8 mouse cellular contexts compared by ENCODE assay signal in the genomic region with DNA sequence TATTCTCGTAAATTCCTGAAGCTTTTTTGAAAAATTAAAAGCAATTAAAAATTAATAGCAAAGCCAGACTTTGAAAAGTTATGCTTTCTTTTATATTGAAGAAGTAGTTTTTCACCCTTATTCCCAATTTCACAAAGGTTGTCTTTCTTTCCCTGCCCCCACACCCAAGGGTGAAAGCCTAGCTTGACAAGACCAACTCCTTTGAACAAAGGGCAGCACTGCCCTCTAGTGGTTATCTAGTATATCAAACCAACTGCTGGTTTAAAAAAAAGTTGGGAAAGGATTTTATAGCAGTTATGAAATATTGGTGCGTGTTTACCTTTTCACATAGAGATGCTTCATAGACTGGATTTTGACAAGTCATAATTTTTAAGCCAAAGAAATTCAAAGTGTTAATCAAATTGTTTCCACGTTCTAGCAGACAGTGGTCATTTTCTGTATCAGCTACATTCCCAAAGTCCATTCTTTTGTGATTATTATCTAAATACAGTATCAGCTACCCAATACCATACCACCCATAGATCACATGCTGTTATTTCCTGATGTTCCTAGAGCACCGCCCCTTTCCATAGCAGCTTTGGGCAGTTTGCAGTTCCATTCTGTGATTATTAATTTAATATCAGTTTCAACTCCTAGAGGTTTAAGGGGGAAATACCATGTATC. TPM values are rescaled to one million over a fixed set of nuclear protein-coding genes. Genes with fewer than 3 reads are reported as not detected.
DNase-seq lines count a peak whose midpoint lies in the region; ATAC-seq and TF ChIP-seq lines count a peak whose summit lies in the region.

No protein-coding gene starts in this region.

- H3K27ac ChIP-seq in liver, adult 2 months (replicated peaks; ENCODE audit: insufficient read depth, low read depth, low read length): no peak overlapping the region
- H3K27ac ChIP-seq in liver, embryonic 12.5 days: no peak overlapping the region

- H3K9me3 ChIP-seq in liver, embryonic 12.5 days (replicated peaks): no peaks in the 10 kb centered on the region

- DNase-seq in liver, adult 2 months (ENCODE audit: extremely low read depth, low read depth, low spot score): peak; percentile 59
- DNase-seq in adrenal gland, adult 2 months: peak; percentile 38
- peak; percentile 87 for DNase-seq in embryo, embryonic 10 days (ENCODE audit: low spot score)
- DNase-seq in heart, postnatal 4 days: peak; percentile 67
- peak; percentile 67 to 74 for DNase-seq in left cerebral cortex, postnatal 14 days (ENCODE audit: low spot score in 2 of 2)
- DNase-seq in neural tube, embryonic 10.5 days (ENCODE audit: extremely low spot score, low spot score): peak; percentile 35

- no peak overlapping the region for H3K9ac ChIP-seq in liver, adult 2 months (ENCODE audit: low read depth, low read length)
- H3K9ac ChIP-seq in liver, embryonic 12.5 days: no peak overlapping the region

- no peak for TF ChIP-seq POLR2A in liver, adult 2 months (IDR thresholded peaks at IDR 0.05; ENCODE audit: extremely low read depth, insufficient read depth, low read length)

- TF ChIP-seq CTCF in liver, adult 2 months (IDR thresholded peaks at IDR 0.05; ENCODE audit: low read depth, low read length): peak; percentile 17; the same call in 1 of the 2 replicates

- WGBS in liver, adult 2 months: 38% methylated on average over 4 of the region's 4 CpGs
- WGBS in liver, embryonic 12.5 days (ENCODE audit: insufficient replicate concordance): 30% methylated on average over 4 of the region's 4 CpGs

- no peaks in the 10 kb centered on the region for H3K4me1 ChIP-seq in liver, adult 2 months (ENCODE audit: control insufficient read depth, insufficient read depth, low read length)
- no peaks in the 10 kb centered on the region for H3K4me1 ChIP-seq in liver, embryonic 12.5 days

- H3K36me3 ChIP-seq in liver, adult 2 months (ENCODE audit: control insufficient read depth, insufficient read depth, low read length): no peaks in the 10 kb centered on the region
- no peaks in the 10 kb centered on the region for H3K36me3 ChIP-seq in liver, embryonic 12.5 days

- H3K27me3 ChIP-seq in liver, adult 2 months (ENCODE audit: control insufficient read depth, insufficient read depth, low read length): no peaks in the 10 kb centered on the region
- no peaks in the 10 kb centered on the region for H3K27me3 ChIP-seq in liver, embryonic 12.5 days (replicated peaks)

- no peaks in the 10 kb centered on the region for H3K79me2 ChIP-seq in liver, adult 2 months (ENCODE audit: control insufficient read depth, insufficient read depth, low read length)

- no peak overlapping the region for H3K4me2 ChIP-seq in liver, embryonic 12.5 days

- no peak for ATAC-seq in liver, embryonic 12.5 days
- ATAC-seq in erythroid progenitor cell, adult 5-6 weeks (replicated peaks; ENCODE audit: low FRiP score, poor library complexity, severe bottlenecking): no peak

- intact Hi-C loops in left cerebral cortex, postnatal 14 days (cut with DNase I): loop anchor here (10.0 kb wide), 3 partner anchors 1024 to 1954 kb away; no protein-coding TSS in a partner anchor

- H3K4me3 ChIP-seq in liver, adult 2 months (ENCODE audit: insufficient read depth, low read depth, low read length): no peak overlapping the region
- no peak overlapping the region for H3K4me3 ChIP-seq in liver, embryonic 12.5 days

RNA-seq across cellular contexts. Expression of a gene that starts 31.1 kb away (rescaled TPM):
- 2.9 and 3.9 TPM in 2 replicates for total RNA-seq in liver, adult 2 months (2014; rRNA removed)
- polyA plus RNA-seq in liver, adult 2 months (2012; rRNA removed): 0.22 and 0.50 TPM in 2 replicates
- polyA plus RNA-seq in liver, embryonic 12.5 days (2016; fragmentation: Nextera tagmentation; extraction: Ambion mirVana): 0.07 and 0.12 TPM in 2 replicates
- 1 to 10 TPM in 1 of 2 experiments, under 1 TPM in 1; 0.38 to 1.8 TPM for total RNA-seq in adrenal gland, adult 2 months (2021)
- 0.03 and 0.19 TPM in 2 replicates for polyA plus RNA-seq in adrenal gland, adult 2 months (2012; rRNA removed)
- total RNA-seq in heart, postnatal 4 days (2021): 10 to 100 TPM; 26.5 to 28.0 TPM
- 10 to 100 TPM; 55.3 to 57.2 TPM for total RNA-seq in left cerebral cortex, postnatal 14 days (2021)
- not detected in 2 replicates for total RNA-seq in erythroid progenitor cell, adult 5-6 weeks (2015; ENCODE audit: low replicate concordance)
- not detected in 2 replicates for total RNA-seq in erythroid progenitor cell, adult 5-6 weeks (2017; ENCODE audit: low replicate concordance)

Comparison
In these comparisons a context has a peak if more than half of its experiments do, and no peak if none do; other contexts are left out.
1. DNase-seq: peak in every context shown above with its lines; median percentile 87 in embryo, embryonic 10 days; 70 in left cerebral cortex, postnatal 14 days; 67 in heart, postnatal 4 days; 59 in liver, adult 2 months; 38 in adrenal gland, adult 2 months; 35 in neural tube, embryonic 10.5 days.